In the genomic region with DNA sequence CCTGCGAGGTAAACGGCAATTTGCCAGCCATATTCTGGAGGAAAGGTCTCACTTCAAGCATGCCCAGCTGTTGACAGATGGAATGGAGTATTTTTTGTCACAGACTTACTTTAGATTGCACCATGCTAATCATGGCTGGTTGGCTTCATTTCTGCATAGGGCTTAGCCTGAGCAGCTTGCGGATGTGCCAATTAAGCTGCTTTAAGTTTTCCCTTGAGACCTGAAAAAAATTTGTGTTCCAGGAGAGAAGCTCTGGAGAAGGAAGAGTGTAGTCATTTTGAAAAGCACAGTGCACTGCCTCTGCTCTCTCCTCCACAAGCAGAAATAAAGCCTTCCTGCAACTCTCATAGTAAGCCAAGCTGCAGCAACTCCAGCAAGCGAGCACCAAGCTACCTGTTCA, we compare ENCODE assay signal across 10 mouse cellular contexts.
DNase-seq lines count a peak whose midpoint lies in the region.
"Had no signal": no experiment of that assay in that cellular context is flagged by ENCODE, and none has a peak within 500 bp of the region (broad histone marks: within the 10 kb centered on the region; RNA-seq: fewer than 3 reads in every experiment).

No protein-coding gene starts in this region.

- DNase-seq in frontal cortex, postnatal 36 days (ENCODE audit: low spot score in 2 of 2), result peak; percentile 37 to 58
- no peak for DNase-seq in frontal cortex, postnatal 25 days (ENCODE audit: low spot score in 2 of 2)
- peak; percentile 31 to 40 for DNase-seq in right cerebral cortex, adult 2 months (ENCODE audit: low spot score in 2 of 2)
- DNase-seq in right cerebral cortex, postnatal 14 days, result no peak
- DNase-seq in left cerebral cortex, postnatal 4 days, result peak; percentile 3
- no peak for DNase-seq in urinary bladder, postnatal 36 days (ENCODE audit: low spot score in 2 of 2)
- DNase-seq in lung, postnatal 25 days (ENCODE audit: low spot score), result no peak
- DNase-seq: cerebellum, adult 8-10 months; kidney, postnatal 36 days; thymus, postnatal 14 days had no signal

- intact Hi-C loops in left cerebral cortex, postnatal 4 days (cut with DNase I), result no loop called here

Comparison
In these comparisons a context has a peak if more than half of its experiments do, and no peak if none do; other contexts are left out.
1. DNase-seq: peak in frontal cortex, postnatal 36 days (2 of 2), right cerebral cortex, adult 2 months (2 of 2) and left cerebral cortex, postnatal 4 days (single experiment); none in frontal cortex, postnatal 25 days (0 of 2), right cerebral cortex, postnatal 14 days (single experiment), urinary bladder, postnatal 36 days (0 of 2) and lung, postnatal 25 days (single experiment).